Mouse (Mus musculus): ENCODE measurements around the gene Vmn1r41.

DNA sequence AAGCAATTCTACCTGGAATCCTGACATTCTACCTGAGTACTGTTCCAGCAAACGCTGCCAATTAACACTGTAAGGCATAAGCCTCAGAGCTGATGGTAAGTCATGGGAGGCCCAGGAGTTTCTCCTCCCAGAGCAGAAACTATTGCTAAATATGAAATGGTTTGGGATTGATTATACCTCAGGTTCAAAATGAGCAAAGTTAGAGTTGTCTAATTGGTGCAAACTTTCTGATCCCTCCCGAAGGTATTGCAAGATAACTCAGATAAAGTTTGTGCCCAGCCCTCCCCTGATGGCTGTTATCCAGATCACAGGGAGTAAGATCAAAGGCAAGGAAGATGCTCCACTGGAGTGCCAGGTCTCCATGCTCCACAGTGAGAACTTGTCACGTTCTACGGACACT, 33.3 kb upstream of the Vmn1r41 start, which contains the start of gene Vmn1r40:
- TF ChIP-seq POLR2A (IDR thresholded peaks at IDR 0.05; ENCODE audit: extremely low read depth, insufficient read depth, low read length) = no peak
- no peak for TF ChIP-seq CTCF (IDR thresholded peaks at IDR 0.05; ENCODE audit: low read depth, low read length)

All from liver, adult 2 months (tissue).